Mouse (Mus musculus) embryonic fibroblast, embryonic 13.5 days (primary cell): ENCODE measurements around the gene Crisp4.

Source experiments
- CTCF ChIP-seq: IDR thresholded peaks from 2 replicates; pipeline ENCODE4 v1.5.1; 2011; ENCODE audit warnings: mild to moderate bottlenecking, control low read depth, low read length, moderate library complexity, borderline replicate concordance; ENCODE audit not compliant: insufficient read depth
- POLR2A ChIP-seq: IDR thresholded peaks from 2 replicates; pipeline ENCODE4 v1.6.1; 2011; ENCODE audit warnings: low read depth, mild to moderate bottlenecking, control low read depth, low read length, moderate library complexity

GRCm38 (mm10) chr1:18105029-18105865 is 40.5 kb downstream of the Crisp4 start:
- no peak for TF ChIP-seq CTCF
- no peak for TF ChIP-seq POLR2A
